Mouse (Mus musculus) T-helper 1 cell (primary cell): ENCODE results near the gene Lsm11.

Experiments used
- in situ Hi-C: fragments of 300-600 bp; cut with MboI, MseI; formaldehyde crosslinking; loops from one replicate; pipeline ENCODE4 v1.15.1; 2025; ENCODE audit warnings: high pct_unique_total_duplicates

Gene Lsm11

GRCm38 (mm10) chr11:45929541-45929940, 15.2 kb downstream of the Lsm11 start:
- in situ Hi-C loops, result no loop called here

GRCm38 (mm10) chr11:45927456-45927855, 17.3 kb downstream of the Lsm11 start:
- in situ Hi-C loops, result no loop called here

GRCm38 (mm10) chr11:45926640-45927082, 18.1 kb downstream of the Lsm11 start:
- in situ Hi-C loops, result no loop called here

- in situ Hi-C loops, result no loop called here
Observed at GRCm38 (mm10) chr11:45925436-45925835, 19.3 kb downstream of the Lsm11 start.

- in situ Hi-C loops, result no loop called here
Observed at GRCm38 (mm10) chr11:45921480-45921898, 23.2 kb downstream of the Lsm11 start.

- in situ Hi-C loops, result no loop called here
Observed at GRCm38 (mm10) chr11:45921026-45921425, 23.7 kb downstream of the Lsm11 start.

- in situ Hi-C loops, result no loop called here
Observed at GRCm38 (mm10) chr11:45918836-45919235, 25.9 kb downstream of the Lsm11 start.

GRCm38 (mm10) chr11:45918018-45918417, 26.7 kb downstream of the Lsm11 start:
- in situ Hi-C loops, result no loop called here

- in situ Hi-C loops, result no loop called here
Observed at GRCm38 (mm10) chr11:45916196-45916595, 28.5 kb downstream of the Lsm11 start.

- in situ Hi-C loops, result no loop called here
Observed at GRCm38 (mm10) chr11:45910701-45911100, 34.0 kb downstream of the Lsm11 start.

GRCm38 (mm10) chr11:45908894-45909293, 35.8 kb downstream of the Lsm11 start:
- in situ Hi-C loops, result no loop called here

GRCm38 (mm10) chr11:45908070-45908469, 36.7 kb downstream of the Lsm11 start:
- in situ Hi-C loops, result no loop called here

GRCm38 (mm10) chr11:45907301-45907700, 37.4 kb downstream of the Lsm11 start:
- in situ Hi-C loops, result no loop called here

- in situ Hi-C loops, result no loop called here
Observed at GRCm38 (mm10) chr11:45906109-45906786, 38.5 kb downstream of the Lsm11 start.

- in situ Hi-C loops, result no loop called here
Observed at GRCm38 (mm10) chr11:45900233-45901015, 44.3 kb downstream of the Lsm11 start.

GRCm38 (mm10) chr11:45897392-45897791, 47.3 kb downstream of the Lsm11 start:
- in situ Hi-C loops, result loop anchor here (25.0 kb wide), 1 partner anchor 885 kb away; no protein-coding TSS in a partner anchor

- in situ Hi-C loops, result loop anchor here (25.0 kb wide), 1 partner anchor 881 kb away; no protein-coding TSS in a partner anchor
Observed at GRCm38 (mm10) chr11:45892861-45893360, 51.8 kb downstream of the Lsm11 start.

GRCm38 (mm10) chr11:45890423-45890822, 54.3 kb downstream of the Lsm11 start:
- in situ Hi-C loops, result loop anchor here (25.0 kb wide), 1 partner anchor 878 kb away; no protein-coding TSS in a partner anchor

- in situ Hi-C loops, result loop anchor here (10.0 to 25.0 kb wide), 2 partner anchors 878 to 1275 kb away; partner anchors contain the start of gene Ebf1
Observed at GRCm38 (mm10) chr11:45889981-45890380, 54.8 kb downstream of the Lsm11 start.

GRCm38 (mm10) chr11:45888471-45889030, 56.2 kb downstream of the Lsm11 start:
- in situ Hi-C loops, result loop anchor here (10.0 to 25.0 kb wide), 2 partner anchors 876 to 1274 kb away; partner anchors contain the start of gene Ebf1

GRCm38 (mm10) chr11:45886596-45886995, 58.1 kb downstream of the Lsm11 start:
- in situ Hi-C loops, result loop anchor here (10.0 to 25.0 kb wide), 2 partner anchors 874 to 1272 kb away; partner anchors contain the start of gene Ebf1
